Mouse (Mus musculus) lung, embryonic 14.5 days (tissue): Measurements from ENCODE around the gene Kif27. TPM values are rescaled to one million over a fixed set of nuclear protein-coding genes. Genes with fewer than 3 reads are reported as not detected.
A peak's percentile ranks its signal among the peaks of the same experiment; 100 is the strongest.
"Not testable (repeated sequence)": the region's sequence is repeated elsewhere in the genome, so short reads cannot be mapped to it uniquely, and the experiment has no call there.

Source experiments
- ATAC-seq: fragments of 200-750 bp; cut with Nextera tagmentation; 2 replicates; pipeline ENCODE4 v1.8.0; 2017; ENCODE audit warnings: mild to moderate bottlenecking, moderate TSS enrichment, moderate library complexity; ENCODE audit not compliant: insufficient read depth
- DNase-seq: peaks from one replicate; pipeline ENCODE4 v3.0.0-alpha.2; 2015
- H3K27ac ChIP-seq: fragments of 300-500 bp; sonication (generic); 2 replicates; pipeline ENCODE4 v1.5.1; 2014; ENCODE audit warnings: low read depth, mild to moderate bottlenecking, moderate library complexity
- H3K27me3 ChIP-seq: fragments of 300-500 bp; sonication (generic); 2 replicates; pipeline ENCODE4 v1.6.1; 2014; ENCODE audit warnings: low read length, control low read depth; ENCODE audit not compliant: insufficient read depth
- H3K36me3 ChIP-seq: fragments of 300-500 bp; sonication (generic); 2 replicates; pipeline ENCODE4 v1.6.1; 2014; ENCODE audit warnings: control low read depth; ENCODE audit not compliant: insufficient read depth
- H3K4me1 ChIP-seq: fragments of 300-500 bp; sonication (generic); 2 replicates; pipeline ENCODE4 v1.6.1; 2014; ENCODE audit warnings: antibody characterized with exemption, control low read depth; ENCODE audit not compliant: insufficient read depth
- H3K4me2 ChIP-seq: fragments of 300-500 bp; sonication (generic); 2 replicates; pipeline ENCODE4 v1.6.1; 2014; ENCODE audit warnings: mild to moderate bottlenecking
- H3K4me3 ChIP-seq: fragments of 300-500 bp; sonication (generic); 2 replicates; pipeline ENCODE4 v1.5.1; 2014; ENCODE audit warnings: low read depth, low read length
- H3K9ac ChIP-seq: fragments of 300-500 bp; sonication (generic); 2 replicates; pipeline ENCODE4 v1.6.1; 2014
- H3K9me3 ChIP-seq: fragments of 300-500 bp; sonication (generic); 2 replicates; pipeline ENCODE4 v1.6.1; 2016; ENCODE audit warnings: low read depth, low read length, control low read depth
- CTCF ChIP-seq: IDR thresholded peaks from 2 replicates; pipeline ENCODE4 v1.5.1; 2016; ENCODE audit warnings: antibody characterized with exemption, low read depth
- WGBS: fragments of 180-500 bp; shearing (Covaris S2); extraction: QIAGEN DNeasy Blood & Tissue Kit; methylation state at CpG from one replicate; pipeline ENCODE4 v1.1.7; 2014; 5-methylcytosine and 5-hydroxymethylcytosine counted together
- polyA plus RNA-seq: library from polyadenylated mRNA; unstranded; fragments of >200 nt; fragmentation: Nextera tagmentation; extraction: Ambion mirVana; gene quantifications from 2 replicates; pipeline ENCODE4 v1.2.1, GENCODE M21; 2014

The Kif27 gene
- 0.61 and 0.82 TPM in 2 replicates for polyA plus RNA-seq

DNA sequence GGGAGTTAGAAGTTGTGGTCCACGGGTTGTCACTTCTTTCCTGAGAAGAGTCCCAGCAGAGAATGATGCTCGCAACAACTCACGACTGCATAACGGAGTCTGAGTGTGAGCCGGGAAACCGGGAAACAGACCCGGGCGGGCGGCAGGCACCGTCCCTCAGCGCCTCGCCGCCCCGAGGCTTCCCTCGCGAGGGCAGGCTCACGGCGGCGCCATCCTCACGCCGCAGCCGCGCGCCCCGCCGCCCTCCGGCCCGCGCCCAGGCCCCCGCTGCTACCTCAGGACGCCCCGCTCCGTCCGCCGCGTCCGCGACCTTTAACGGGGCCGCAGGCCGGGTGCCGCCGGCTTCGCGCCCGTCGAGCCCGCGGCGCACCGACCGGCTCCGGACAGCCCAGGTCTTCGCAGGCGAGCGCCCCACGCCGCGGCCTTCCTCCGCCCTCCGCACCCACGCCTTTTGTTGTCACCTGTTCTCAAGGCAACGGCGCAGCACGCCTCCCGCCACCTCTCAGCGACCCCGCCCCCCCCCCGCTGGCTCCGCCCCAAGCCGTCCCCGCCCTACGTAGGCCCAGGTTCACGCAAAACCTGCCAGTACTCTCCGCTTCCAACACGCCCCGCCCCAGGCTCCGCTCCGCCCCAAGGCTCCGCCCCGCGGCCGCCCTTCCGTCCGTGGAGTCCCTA is at the start of gene Kif27:
Gene Kif27 (minus strand): TSS at position 494 of the 675 bp plus-strand sequence.
- no peaks in the 10 kb centered on the region for H3K4me1 ChIP-seq
- DNase-seq (peak; percentile 92), ATAC-seq (peak; percentile 99)
- H3K4me2 ChIP-seq = peak within 1 kb of the TSS; percentile 94
- H3K27me3 ChIP-seq = no peaks in the 10 kb centered on the region
- H3K36me3 ChIP-seq = no peaks in the 10 kb centered on the region
- no peak for TF ChIP-seq CTCF
- WGBS = under 1% methylated on average over 72 of the region's 85 CpGs
- H3K27ac ChIP-seq = no peak within 1 kb of the TSS; the same call in 1 of the 2 replicates
- H3K4me3 ChIP-seq = peak within 1 kb of the TSS; percentile 66
- peak within 1 kb of the TSS; percentile 60 for H3K9ac ChIP-seq
- H3K9me3 ChIP-seq = no peaks in the 10 kb centered on the region

DNA sequence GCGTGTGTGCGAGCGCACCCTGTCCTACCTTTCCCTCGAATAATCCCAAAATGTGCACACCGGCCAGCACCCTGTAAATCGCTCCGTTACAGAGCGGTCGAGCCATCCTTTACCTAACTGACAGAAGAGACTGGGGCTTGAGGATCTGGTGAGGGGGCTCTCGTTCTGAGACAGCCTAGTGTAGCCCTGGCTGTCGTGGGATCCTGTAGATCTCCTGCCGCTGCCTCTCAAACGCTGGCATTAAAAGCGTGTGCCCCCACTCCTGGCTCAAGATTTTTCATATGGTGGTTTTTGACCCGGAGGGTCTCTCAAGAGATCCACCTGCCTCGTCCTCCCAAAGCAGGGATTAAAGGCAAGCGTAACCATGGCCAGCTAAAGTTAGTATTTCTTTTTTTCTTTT is 44.3 kb upstream of the Kif27 start, which contains the start of gene Hnrnpk:
Gene Hnrnpk (minus strand): TSS at position 101 of the 400 bp plus-strand sequence.
- 6% methylated on average over 17 of the region's 17 CpGs for WGBS
- H3K4me2 ChIP-seq = peak within 1 kb of the TSS; percentile 56
- peak within 1 kb of the TSS; percentile 100 for H3K9ac ChIP-seq
- peak within 1 kb of the TSS; percentile 97 for H3K4me3 ChIP-seq
- not testable (repeated sequence) for H3K27me3 ChIP-seq, ATAC-seq, H3K4me1 ChIP-seq, H3K9me3 ChIP-seq
- peak within 1 kb of the TSS; percentile 99 for H3K27ac ChIP-seq
- H3K36me3 ChIP-seq = peaks cover 13% of the 10 kb centered on the region
- peak; percentile 23 for DNase-seq

GRCm38 (mm10) chr13:58402744-58403110 is 43.8 kb upstream of the Kif27 start:
- Histone ChIP-seq H3K9me3 (no peaks in the 10 kb centered on the region), H3K4me1 (no peaks in the 10 kb centered on the region), H3K4me2 (peak overlapping the region; percentile 56), H3K27ac (peak overlapping the region; percentile 99), H3K4me3 (peak overlapping the region; percentile 97), H3K36me3 (peaks cover 17% of the 10 kb centered on the region), H3K9ac (peak overlapping the region; percentile 100), H3K27me3 (no peaks in the 10 kb centered on the region)
- DNase-seq (no peak), ATAC-seq (peak; percentile 75)
- TF ChIP-seq CTCF = no peak
- WGBS = under 1% methylated on average over 31 of the region's 48 CpGs

DNA sequence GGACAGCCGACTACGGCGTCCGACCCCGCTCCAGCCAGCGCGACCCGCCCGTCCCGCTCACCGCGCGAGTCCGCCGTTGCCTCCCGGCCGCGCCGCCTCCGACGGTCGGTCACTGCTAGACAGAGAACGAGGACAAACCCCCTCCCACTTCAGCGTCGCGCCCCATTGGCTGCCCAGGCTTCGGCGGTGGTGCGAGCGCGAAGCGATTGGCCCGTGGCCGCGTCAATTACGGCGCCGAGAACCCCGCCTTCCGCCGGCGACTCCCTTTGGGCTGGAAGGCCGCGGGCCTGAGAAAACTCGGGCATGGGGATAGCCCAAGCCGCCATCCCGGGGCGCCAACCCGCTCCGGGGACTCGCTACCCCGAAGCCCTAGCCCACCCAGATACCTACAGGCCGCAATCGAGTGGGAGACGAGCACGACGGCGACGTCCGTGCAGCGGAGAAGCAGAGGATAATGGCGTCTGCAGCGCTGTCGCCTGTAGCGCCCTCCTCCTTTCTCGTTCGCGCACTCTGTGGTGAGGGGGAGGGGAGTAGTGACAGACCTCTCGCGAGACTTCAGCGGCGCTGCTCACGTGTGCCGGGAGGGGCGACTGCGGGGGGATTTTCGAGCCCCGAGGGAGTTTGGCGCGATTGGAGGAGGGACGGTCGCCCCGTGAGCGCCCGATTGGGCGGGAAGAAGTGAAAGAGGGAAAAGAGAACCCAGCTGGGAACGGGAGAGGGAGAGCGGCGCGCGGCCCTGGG is 43.3 kb upstream of the Kif27 start, which contains the start of gene Rmi1:
Gene Rmi1 (plus strand): TSS at position 246 of the 741 bp plus-strand sequence.
- H3K27me3 ChIP-seq = no peaks in the 10 kb centered on the region
- H3K36me3 ChIP-seq = peaks cover 23% of the 10 kb centered on the region
- peak within 1 kb of the TSS; percentile 97 for H3K4me3 ChIP-seq
- under 1% methylated on average over 87 of the region's 91 CpGs for WGBS
- DNase-seq (peak; percentile 99), ATAC-seq (peak; percentile 94)
- H3K9ac ChIP-seq = peak within 1 kb of the TSS; percentile 100
- H3K9me3 ChIP-seq = no peaks in the 10 kb centered on the region
- H3K4me1 ChIP-seq = no peaks in the 10 kb centered on the region
- H3K4me2 ChIP-seq = peak within 1 kb of the TSS; percentile 85
- no peak for TF ChIP-seq CTCF
- H3K27ac ChIP-seq = peak within 1 kb of the TSS; percentile 99

DNA sequence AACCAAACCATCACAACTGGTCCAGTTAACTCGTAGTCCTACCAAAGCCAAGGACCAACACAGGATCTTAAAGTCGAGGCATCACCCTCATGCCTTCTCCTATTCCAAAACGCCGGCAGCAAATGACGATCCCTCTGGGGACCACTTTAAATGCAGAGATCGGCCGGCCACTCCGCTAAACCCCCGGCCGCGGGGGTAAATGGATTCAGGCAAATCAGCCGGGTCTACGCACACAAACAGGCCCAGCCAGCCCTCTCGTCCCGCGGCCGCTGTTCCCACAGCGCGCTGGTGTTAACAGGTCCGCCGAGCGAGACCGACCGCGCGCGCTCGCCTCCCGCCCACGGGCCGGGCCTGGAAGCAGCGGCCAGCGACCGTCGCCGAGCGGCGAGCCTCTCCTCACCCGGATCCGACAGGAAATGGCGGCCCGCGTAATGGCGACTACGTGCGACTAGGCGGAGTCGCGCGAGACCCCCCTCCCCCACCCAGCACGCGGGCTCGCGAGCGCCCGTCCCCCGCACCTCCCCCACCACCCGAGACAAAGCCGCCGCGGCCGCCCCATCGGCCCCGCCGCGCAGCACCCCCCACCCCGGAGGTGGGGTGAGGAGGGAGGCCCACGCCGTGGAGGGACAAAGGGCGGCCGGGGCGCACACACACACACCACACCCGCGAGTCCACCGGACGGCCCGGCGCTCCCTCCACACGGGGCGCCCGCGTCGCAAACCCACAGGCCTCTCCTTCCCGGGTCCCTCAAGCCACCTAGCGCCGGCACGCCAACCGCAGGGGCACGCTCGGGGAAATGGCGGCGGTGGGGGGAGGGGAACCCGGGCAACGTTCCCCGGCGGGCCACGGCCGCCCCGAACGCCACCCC is 42.4 kb upstream of the Kif27 start:
- peak; percentile 7; the same call in 1 of the 2 replicates for TF ChIP-seq CTCF
- Histone ChIP-seq H3K4me1 (no peaks in the 10 kb centered on the region), H3K36me3 (peaks cover 31% of the 10 kb centered on the region), H3K4me3 (peak overlapping the region; percentile 97), H3K9ac (peak overlapping the region; percentile 100), H3K27ac (peak overlapping the region; percentile 99), H3K4me2 (peak overlapping the region; percentile 85), H3K27me3 (no peaks in the 10 kb centered on the region), H3K9me3 (no peaks in the 10 kb centered on the region)
- WGBS = under 1% methylated on average over 94 of the region's 100 CpGs
- ATAC-seq (peak; percentile 36), DNase-seq (peak; percentile 86)

DNA sequence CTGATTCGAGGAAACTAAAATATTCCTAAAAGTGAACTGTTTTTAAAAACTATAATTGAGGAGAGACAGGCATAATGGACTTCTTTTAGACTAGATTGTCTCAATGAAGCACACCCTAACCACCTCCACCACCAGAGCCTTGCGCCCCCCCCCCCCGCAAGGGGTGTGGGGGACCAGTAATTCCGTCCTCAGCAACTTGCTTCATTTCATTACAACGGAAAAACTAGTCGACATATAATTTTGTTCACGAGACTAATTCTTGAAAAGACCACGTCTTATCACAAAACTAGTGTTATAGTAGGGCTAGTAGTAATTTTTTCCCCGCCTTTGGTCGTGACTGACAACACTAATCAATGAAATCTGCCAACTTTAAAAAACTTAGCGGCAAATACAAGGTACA is 41.7 kb upstream of the Kif27 start:
- Histone ChIP-seq H3K4me3 (peak overlapping the region; percentile 97), H3K27me3 (no peaks in the 10 kb centered on the region), H3K27ac (peak overlapping the region; percentile 99; the same call in 1 of the 2 replicates), H3K9me3 (no peaks in the 10 kb centered on the region), H3K36me3 (peaks cover 39% of the 10 kb centered on the region), H3K4me1 (no peaks in the 10 kb centered on the region), H3K9ac (peak overlapping the region; percentile 100), H3K4me2 (peak overlapping the region; percentile 85)
- no peak for ATAC-seq
- DNase-seq = peak; percentile 52
- WGBS = 1% methylated on average over 11 of the region's 11 CpGs
- no peak for TF ChIP-seq CTCF
